Mouse (Mus musculus): ENCODE data around the gene Bcl2l11. TPM values are rescaled to one million over a fixed set of nuclear protein-coding genes. Genes with fewer than 3 reads are reported as not detected.

The Bcl2l11 gene
- total and polyA plus RNA-seq, 3 experiments = 2.3 to 6.3 TPM; not detected in 1

GRCm38 (mm10) chr2:128174604-128175342, 48.9 kb downstream of the Bcl2l11 start:
- H3K27me3 ChIP-seq (ENCODE audit: control insufficient read depth in 1 of 2, insufficient read depth in 2 of 2, low read length in 2 of 2) = peaks cover 0 to 3% of the 10 kb centered on the region in 2 experiments; a peak in 3 of 4 replicates
- H3K4me3 ChIP-seq (ENCODE audit: control insufficient read depth in 1 of 2, insufficient read depth in 1 of 2, low read depth in 2 of 2, low read length in 2 of 2) = no peak overlapping the region
- TF ChIP-seq ELF1 (IDR thresholded peaks at IDR 0.05; ENCODE audit: low read depth, low read length) = no peak
- no peak for TF ChIP-seq MXI1 (IDR thresholded peaks at IDR 0.05; ENCODE audit: low read depth, low read length)
- TF ChIP-seq ZNF384 (IDR thresholded peaks at IDR 0.05; ENCODE audit: low read depth, low read length) = no peak
- TF ChIP-seq HCFC1 (IDR thresholded peaks at IDR 0.05; ENCODE audit: low read depth, low read length) = no peak
- TF ChIP-seq RCOR1 (IDR thresholded peaks at IDR 0.05; ENCODE audit: low read depth, low read length) = no peak
- no peak for TF ChIP-seq NRF1 (IDR thresholded peaks at IDR 0.05; ENCODE audit: insufficient read depth, low read depth, low read length, poor library complexity, severe bottlenecking)
- TF ChIP-seq MAX (IDR thresholded peaks at IDR 0.05; ENCODE audit: low read length) = no peak
- TF ChIP-seq TCF12 (IDR thresholded peaks at IDR 0.05; ENCODE audit: low read depth, low read length) = no peak
- TF ChIP-seq SIN3A (IDR thresholded peaks at IDR 0.05; ENCODE audit: low read length) = no peak
- no peak for TF ChIP-seq TAL1 (IDR thresholded peaks at IDR 0.05; ENCODE audit: low read length)
- TF ChIP-seq CHD2 (IDR thresholded peaks at IDR 0.05; ENCODE audit: low read length) = no peak
- TF ChIP-seq KAT2A (conservative IDR thresholded peaks at IDR 0.05; ENCODE audit: low read depth, low read length) = no peak
- TF ChIP-seq E2F4 (IDR thresholded peaks at IDR 0.05; ENCODE audit: borderline replicate concordance, low read depth, low read length) = no peak
- H3K4me1 ChIP-seq (ENCODE audit: control insufficient read depth in 1 of 2, insufficient read depth in 2 of 2, low read length in 2 of 2) = peaks cover 0 to 10% of the 10 kb centered on the region in 2 experiments; a peak in 3 of 4 replicates
- no peaks in the 10 kb centered on the region for H3K9me3 ChIP-seq (replicated peaks; ENCODE audit: insufficient read depth, low read length)
- no peaks in the 10 kb centered on the region for H3K79me2 ChIP-seq (ENCODE audit: control insufficient read depth, insufficient read depth, low read length, poor library complexity)
- no peak overlapping the region for H3K27ac ChIP-seq (ENCODE audit: control insufficient read depth, low read depth, low read length)
- no peak for DNase-seq (ENCODE audit: low read depth, low spot score)
- H3K9ac ChIP-seq (ENCODE audit: control insufficient read depth, low read depth, low read length, poor library complexity, severe bottlenecking) = no peak overlapping the region
- H3K36me3 ChIP-seq (ENCODE audit: control insufficient read depth in 1 of 2, insufficient read depth in 2 of 2, low read length in 2 of 2) = peaks cover 0 to 2% of the 10 kb centered on the region in 2 experiments; a peak in 1 of 4 replicates

- Histone ChIP-seq H3K27me3 (ENCODE audit: control insufficient read depth in 1 of 2, insufficient read depth in 2 of 2, low read length in 2 of 2) (peaks cover 0 to 3% of the 10 kb centered on the region in 2 experiments; a peak in 3 of 4 replicates), H3K9me3 (replicated peaks; ENCODE audit: insufficient read depth, low read length) (no peaks in the 10 kb centered on the region), H3K4me3 (ENCODE audit: control insufficient read depth in 1 of 2, insufficient read depth in 1 of 2, low read depth in 2 of 2, low read length in 2 of 2) (no peak overlapping the region), H3K4me1 (ENCODE audit: control insufficient read depth in 1 of 2, insufficient read depth in 2 of 2, low read length in 2 of 2) (peaks cover 0 to 16% of the 10 kb centered on the region in 2 experiments; a peak in 3 of 4 replicates), H3K79me2 (ENCODE audit: control insufficient read depth, insufficient read depth, low read length, poor library complexity) (no peaks in the 10 kb centered on the region), H3K27ac (ENCODE audit: control insufficient read depth, low read depth, low read length) (no peak overlapping the region), H3K9ac (ENCODE audit: control insufficient read depth, low read depth, low read length, poor library complexity, severe bottlenecking) (no peak overlapping the region), H3K36me3 (ENCODE audit: control insufficient read depth in 1 of 2, insufficient read depth in 2 of 2, low read length in 2 of 2) (peaks cover 0 to 7% of the 10 kb centered on the region in 2 experiments; a peak in 1 of 4 replicates)
- DNase-seq (ENCODE audit: low read depth, low spot score) = no peak
- TF ChIP-seq GABPA (IDR thresholded peaks at IDR 0.05; ENCODE audit: low read depth, low read length) (no peak), USF1 (IDR thresholded peaks at IDR 0.05; ENCODE audit: low read depth, low read length) (no peak), JUND (IDR thresholded peaks at IDR 0.05; ENCODE audit: low read depth, low read length) (no peak)
Measured at GRCm38 (mm10) chr2:128175625-128176024, 49.8 kb downstream of the Bcl2l11 start.
